Mouse (Mus musculus) thymus, adult 2 months (tissue): ENCODE measurements around the gene Milr1. TPM values are rescaled to one million over a fixed set of nuclear protein-coding genes. Genes with fewer than 3 reads are reported as not detected.

ENCODE experiments used
- DNase-seq: peaks from one replicate; pipeline ENCODE4 v3.0.0; 2021
- H3K27ac ChIP-seq: fragments of 200-500 bp; 2 replicates; pipeline ENCODE4 v1.5.1; 2012; ENCODE audit warnings: low read length, control low read depth; ENCODE audit not compliant: control insufficient read depth, insufficient read depth
- H3K27me3 ChIP-seq: fragments of 200-500 bp; 2 replicates; pipeline ENCODE4 v1.6.1; 2012; ENCODE audit warnings: mild to moderate bottlenecking, low read length, moderate library complexity, mixed read lengths; ENCODE audit not compliant: control insufficient read depth, insufficient read depth
- H3K36me3 ChIP-seq: fragments of 200-500 bp; 2 replicates; pipeline ENCODE4 v1.6.1; 2012; ENCODE audit warnings: mild to moderate bottlenecking, low read length, moderate library complexity; ENCODE audit not compliant: control insufficient read depth, insufficient read depth
- H3K4me1 ChIP-seq: fragments of 200-500 bp; replicated peaks from 2 replicates; pipeline ENCODE4 v1.6.1; 2012; ENCODE audit warnings: low read length; ENCODE audit not compliant: control insufficient read depth, insufficient read depth
- H3K4me3 ChIP-seq: fragments of 200-500 bp; 2 replicates; pipeline ENCODE4 v1.5.1; 2012; ENCODE audit warnings: mild to moderate bottlenecking, low read length, control low read depth, moderate library complexity; ENCODE audit not compliant: control insufficient read depth, insufficient read depth
- CTCF ChIP-seq: fragments of 200-500 bp; IDR thresholded peaks from 2 replicates; pipeline ENCODE4 v1.5.1; 2012; ENCODE audit warnings: mild to moderate bottlenecking, control low read depth, low read length, moderate library complexity, borderline replicate concordance; ENCODE audit not compliant: control insufficient read depth, poor library complexity, insufficient read depth; ENCODE audit errors: extremely low read depth
- POLR2A ChIP-seq: fragments of 200-500 bp; IDR thresholded peaks from 2 replicates; pipeline ENCODE4 v1.6.1; 2012; ENCODE audit warnings: mild to moderate bottlenecking, low read length, control low read depth, moderate library complexity; ENCODE audit not compliant: control insufficient read depth, poor library complexity, insufficient read depth; ENCODE audit errors: extremely low read depth
- WGBS: fragments of 180-500 bp; shearing (Covaris S2); methylation state at CpG from one replicate; pipeline ENCODE4 v1.1.7; 2018; 5-methylcytosine and 5-hydroxymethylcytosine counted together
- polyA plus RNA-seq: library from polyadenylated mRNA; depleted of rRNA; stranded (reverse); fragments of >200 nt; gene quantifications from 2 replicates; pipeline ENCODE4 v1.2.3, GENCODE M21; 2012

Milr1 gene
- polyA plus RNA-seq, 1 experiment = 3.6 TPM

DNA sequence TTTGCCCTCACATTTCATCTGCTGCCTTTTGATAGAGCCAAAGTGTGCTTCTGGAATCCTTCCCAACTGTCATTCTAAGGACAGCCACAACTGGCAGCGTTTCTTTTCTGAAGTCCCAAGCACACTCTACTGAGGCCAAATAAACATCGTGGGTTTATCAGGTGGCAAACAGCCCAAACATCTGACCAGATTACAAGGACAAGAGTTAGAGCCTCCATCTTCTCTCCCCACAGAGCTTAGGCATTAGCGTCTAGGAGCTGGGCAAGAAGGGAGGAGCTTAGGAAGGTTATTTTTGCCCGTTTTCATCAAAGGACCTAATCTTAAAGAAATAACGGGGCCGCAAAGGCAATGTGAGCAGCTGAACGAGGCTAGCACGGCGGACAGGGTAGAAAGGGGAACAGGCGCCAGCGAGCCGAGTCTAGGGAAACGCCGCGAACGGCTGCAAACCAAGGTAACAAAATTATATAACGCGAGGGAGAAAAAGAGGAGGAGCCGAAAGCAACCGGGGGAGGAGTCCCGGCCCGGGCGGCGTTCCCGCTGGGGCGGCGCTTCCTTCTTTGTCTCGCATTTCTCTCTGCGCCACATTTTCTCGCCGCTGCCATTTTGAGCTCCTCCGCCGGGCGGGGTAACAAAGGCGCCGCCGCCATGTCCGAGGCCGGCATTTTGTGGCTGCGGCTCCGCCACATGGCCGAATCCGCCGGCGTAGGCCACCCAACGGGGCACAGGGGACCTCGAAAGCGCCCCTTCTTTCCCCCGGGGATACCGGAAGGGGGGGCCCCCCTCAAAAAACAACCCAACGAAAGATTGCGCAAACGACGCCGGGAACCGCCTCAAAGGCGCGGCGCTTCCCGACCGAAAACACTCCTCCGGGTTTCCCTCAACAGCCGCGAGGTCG, 36.4 kb downstream of the Milr1 start:
- peak; percentile 88 for DNase-seq
- peaks cover 49% of the 10 kb centered on the region for H3K36me3 ChIP-seq
- 0 out of 2 replicates have a peak, but pooled peaks cover 2% of the 10 kb centered on the region for H3K4me1 ChIP-seq
- H3K27me3 ChIP-seq = no peaks in the 10 kb centered on the region
- peak overlapping the region; percentile 75 for H3K27ac ChIP-seq
- peak; percentile 72 for TF ChIP-seq POLR2A
- TF ChIP-seq CTCF = 0 out of 2 replicates have a peak, but pooled peaks have one; percentile 34
- WGBS = under 1% methylated on average over 65 of the region's 65 CpGs
- H3K4me3 ChIP-seq = peak overlapping the region; percentile 78

DNA sequence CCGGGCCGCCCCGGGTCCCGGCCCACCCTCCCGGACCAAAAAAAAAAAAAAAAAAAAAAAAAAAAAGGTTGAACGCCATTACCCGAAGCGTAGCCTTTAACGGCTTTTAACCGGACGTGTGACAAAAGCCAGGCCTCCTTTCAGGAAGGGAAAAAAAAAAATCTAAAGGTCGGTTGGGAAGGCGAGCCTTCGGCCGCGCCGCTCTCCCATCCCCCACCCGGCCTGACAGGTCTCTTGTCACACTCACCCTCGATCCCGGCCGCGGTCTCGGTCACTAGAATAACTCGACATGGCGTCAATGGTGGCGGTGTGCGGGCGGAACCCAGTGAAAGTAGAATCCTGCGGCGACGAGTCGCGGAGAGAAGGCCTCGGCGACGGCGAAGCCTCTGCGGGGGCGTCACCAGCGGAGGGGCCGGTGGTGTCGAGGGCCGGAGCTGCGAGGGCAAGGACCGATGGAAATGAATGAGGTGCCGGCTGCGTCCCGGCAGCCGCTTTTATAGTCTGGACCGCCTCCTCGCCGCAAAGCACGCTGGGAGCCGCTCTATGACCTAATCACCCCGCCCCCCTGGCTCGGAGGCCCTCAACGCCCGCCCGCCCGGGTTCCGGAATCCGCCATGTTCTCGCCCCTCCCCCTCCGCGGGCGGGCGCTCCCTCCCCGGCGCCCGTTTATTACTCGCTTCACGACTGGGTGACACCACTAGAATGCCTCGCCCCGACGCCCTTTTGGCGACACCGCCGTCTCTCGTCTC, 37.2 kb downstream of the Milr1 start:
- H3K27ac ChIP-seq = peak overlapping the region; percentile 89
- H3K4me3 ChIP-seq = peak overlapping the region; percentile 78
- TF ChIP-seq POLR2A (peak; percentile 97), CTCF (no peak)
- H3K36me3 ChIP-seq = peaks cover 44% of the 10 kb centered on the region
- H3K27me3 ChIP-seq = no peaks in the 10 kb centered on the region
- DNase-seq = peak; percentile 99
- WGBS = 1% methylated on average over 79 of the region's 79 CpGs
- H3K4me1 ChIP-seq = 0 out of 2 replicates have a peak, but pooled peaks cover 2% of the 10 kb centered on the region

DNA sequence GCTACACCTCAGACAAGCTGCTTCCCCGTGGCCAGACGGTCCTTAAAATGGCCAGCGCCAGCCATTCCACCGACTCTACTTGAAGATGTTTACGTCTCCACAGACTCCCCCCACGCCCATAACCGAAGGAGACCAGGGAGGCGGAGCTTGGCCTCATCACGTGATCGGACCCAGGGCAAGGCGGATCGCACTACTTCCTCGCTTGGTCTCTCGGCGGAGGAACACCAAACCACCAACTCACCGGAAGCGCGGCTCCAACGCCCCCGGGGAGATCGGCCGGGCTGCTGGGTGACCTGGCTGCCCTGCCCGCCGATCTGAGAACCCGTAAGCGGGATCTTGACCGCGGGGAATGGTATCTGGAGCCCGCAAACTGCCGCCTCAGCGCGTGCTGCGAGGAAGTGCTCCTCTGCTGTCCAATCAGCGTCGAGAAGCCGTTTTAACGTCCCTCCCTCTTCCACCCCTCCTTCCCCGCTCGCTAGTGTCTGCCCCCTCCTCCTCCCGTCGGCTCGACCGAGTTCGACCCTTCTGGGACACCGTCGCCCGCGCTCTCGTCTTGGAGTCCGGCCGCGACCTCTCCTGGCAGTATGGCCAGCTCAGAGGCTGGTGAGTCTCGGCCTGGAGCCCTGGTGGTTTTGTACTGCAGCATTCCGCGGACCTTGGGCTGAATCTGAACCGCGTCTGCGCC, 37.9 kb downstream of the Milr1 start, which contains the start of the genes Ddx5 and Cep95:
Gene Ddx5, minus strand, starts transcription at position 411 of the 685 bp plus-strand sequence.
Gene Cep95, plus strand, starts transcription at position 478 of the 685 bp plus-strand sequence.
- Histone ChIP-seq H3K4me1 (0 out of 2 replicates have a peak, but pooled peaks cover 2% of the 10 kb centered on the region), H3K36me3 (peaks cover 39% of the 10 kb centered on the region), H3K27me3 (no peaks in the 10 kb centered on the region), H3K4me3 (peak within 1 kb of the TSS; percentile 78), H3K27ac (peak within 1 kb of the TSS; percentile 89)
- TF ChIP-seq CTCF (peak; percentile 44; the same call in 1 of the 2 replicates), POLR2A (peak; percentile 63)
- peak; percentile 99 for DNase-seq
- WGBS = under 1% methylated on average over 58 of the region's 58 CpGs

DNA sequence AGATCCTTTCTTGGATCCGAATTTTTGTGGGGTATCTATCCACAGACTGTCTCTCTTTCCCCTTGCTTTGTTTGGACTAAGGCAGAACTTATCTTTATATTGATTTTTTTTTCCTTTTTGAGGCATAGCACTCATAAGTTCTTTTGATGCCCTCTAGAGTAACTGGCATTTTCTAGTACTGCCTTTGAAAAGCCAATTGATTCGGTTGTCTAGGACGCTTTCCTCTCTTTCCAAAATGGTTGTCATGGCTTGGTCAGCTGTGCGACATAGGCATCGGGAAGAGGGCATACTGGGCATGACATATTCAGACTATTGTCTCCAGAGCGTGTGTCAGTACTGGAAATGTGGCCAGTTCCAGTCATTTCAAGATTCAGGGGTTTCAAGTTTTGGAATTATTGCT, 38.6 kb downstream of the Milr1 start:
- peak overlapping the region; percentile 63 for H3K4me3 ChIP-seq
- peaks cover 39% of the 10 kb centered on the region for H3K36me3 ChIP-seq
- 0 out of 2 replicates have a peak, but pooled peaks cover 2% of the 10 kb centered on the region for H3K4me1 ChIP-seq
- 2% methylated on average over 6 of the region's 6 CpGs for WGBS
- TF ChIP-seq CTCF (no peak), POLR2A (no peak)
- DNase-seq = no peak
- H3K27me3 ChIP-seq = no peaks in the 10 kb centered on the region
- no peak overlapping the region for H3K27ac ChIP-seq

DNA sequence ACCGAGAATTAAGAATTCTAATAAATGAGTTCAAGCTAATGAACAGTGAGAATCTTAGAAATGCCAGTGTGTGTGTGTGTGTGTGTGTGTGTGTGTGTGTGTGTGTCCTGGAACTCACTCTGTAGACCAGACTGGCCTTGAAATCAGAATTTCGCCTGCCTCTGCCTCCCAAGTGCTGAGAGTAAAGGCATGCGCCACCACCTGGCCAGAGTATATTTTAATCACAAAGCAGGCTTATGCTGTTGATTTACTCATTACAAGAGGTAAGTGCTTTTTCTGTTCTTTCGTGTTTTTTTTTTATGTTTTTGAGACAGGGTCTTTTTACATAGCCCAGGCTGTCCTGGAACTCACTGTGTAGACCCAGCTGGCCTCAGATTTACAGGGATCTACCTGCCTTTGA, 42.8 kb downstream of the Milr1 start:
- Histone ChIP-seq H3K27me3 (no peaks in the 10 kb centered on the region), H3K36me3 (peaks cover 43% of the 10 kb centered on the region), H3K4me3 (no peak overlapping the region), H3K27ac (no peak overlapping the region), H3K4me1 (0 out of 2 replicates have a peak, but pooled peaks cover 2% of the 10 kb centered on the region)
- DNase-seq = peak; percentile 11
- WGBS = 79% methylated on average over 4 of the region's 4 CpGs
- TF ChIP-seq POLR2A (no peak), CTCF (no peak)

DNA sequence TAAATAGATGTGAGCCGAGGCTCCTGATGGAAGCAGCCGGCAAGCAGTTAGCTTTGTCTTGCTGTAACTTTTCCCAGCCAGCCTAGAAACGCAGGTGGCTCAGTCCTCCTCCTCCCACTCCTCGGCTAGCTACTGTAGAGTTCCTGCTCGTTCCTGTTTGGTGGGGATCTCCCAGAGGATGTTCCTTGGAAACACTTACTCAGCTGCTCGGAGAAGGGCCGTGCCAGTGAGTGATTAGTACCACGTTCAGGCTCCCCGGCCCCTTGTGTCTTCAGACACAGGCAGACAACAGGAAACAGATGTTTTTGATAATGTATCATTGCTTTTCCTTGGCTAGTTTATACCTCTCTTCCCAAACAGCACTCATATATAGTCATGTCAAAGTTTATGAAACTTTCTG, 44.7 kb downstream of the Milr1 start:
- Histone ChIP-seq H3K4me3 (no peak overlapping the region), H3K27me3 (no peaks in the 10 kb centered on the region), H3K36me3 (peaks cover 62% of the 10 kb centered on the region), H3K27ac (no peak overlapping the region), H3K4me1 (no peaks in the 10 kb centered on the region)
- TF ChIP-seq POLR2A (no peak), CTCF (no peak)
- no peak for DNase-seq
- 83% methylated on average over 9 of the region's 9 CpGs for WGBS
